Mouse (Mus musculus): Measurements from ENCODE around the gene Fbxl16. TPM values are rescaled to one million over a fixed set of nuclear protein-coding genes. Genes with fewer than 3 reads are reported as not detected.

Fbxl16 gene
- polyA plus RNA-seq, 1 experiment = 3.6 TPM

DNA sequence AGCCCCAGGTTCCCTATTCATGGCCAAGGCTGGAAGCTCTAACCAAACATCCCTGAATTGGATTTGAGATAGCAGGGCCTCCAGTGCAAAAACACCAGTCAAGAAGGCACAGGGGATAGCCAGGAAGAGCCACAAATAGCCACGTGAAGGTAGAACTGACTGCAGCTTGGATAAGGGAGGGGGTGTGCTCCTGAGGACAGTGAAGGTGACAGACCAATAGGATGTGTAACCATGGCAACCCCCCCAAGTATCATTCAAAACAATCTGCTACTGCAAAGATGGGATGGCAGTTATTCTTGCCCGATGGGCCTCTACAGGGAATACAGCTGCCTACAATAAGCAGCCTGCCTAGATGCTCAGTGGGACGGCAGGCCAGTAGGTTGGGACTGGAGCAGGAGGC lies 28.6 kb downstream of the Fbxl16 start:
- Histone ChIP-seq H3K36me3 (ENCODE audit: control insufficient read depth, insufficient read depth, low read length) (no peaks in the 10 kb centered on the region; the same call in 1 of the 2 replicates), H3K4me1 (ENCODE audit: control insufficient read depth, insufficient read depth, low read length) (peaks cover 33% of the 10 kb centered on the region)

DNA sequence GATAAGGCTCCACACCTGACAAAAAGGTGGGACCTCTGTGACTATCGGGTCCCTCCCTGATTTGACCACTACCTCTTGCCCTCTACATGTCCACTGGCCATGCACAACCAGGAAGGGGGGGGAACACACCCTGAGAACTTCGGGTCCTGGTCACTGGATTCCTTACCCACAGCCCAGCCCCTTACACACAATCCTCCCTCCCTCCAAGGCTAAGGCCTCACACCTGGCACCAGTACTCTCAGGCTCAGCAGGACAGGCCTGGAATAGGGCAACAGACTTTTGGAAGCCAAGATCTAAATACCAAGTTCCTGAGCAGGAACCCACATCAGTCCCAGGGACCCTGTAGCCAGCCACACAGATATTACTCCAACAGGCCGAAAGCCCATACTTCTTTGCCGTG lies 30.0 kb downstream of the Fbxl16 start:
- peak overlapping the region; percentile 17; the same call in 1 of the 2 replicates for H3K27ac ChIP-seq (ENCODE audit: insufficient read depth, low read depth, low read length)
- DNase-seq = peak; percentile 6
- peaks cover 39% of the 10 kb centered on the region for H3K4me1 ChIP-seq (ENCODE audit: control insufficient read depth, insufficient read depth, low read length)

More for the DNA sequence above, 28.6 kb downstream of the Fbxl16 start:
- WGBS = 50% methylated on average over 3 of the region's 3 CpGs
- TF ChIP-seq POLR2A (IDR thresholded peaks at IDR 0.05; ENCODE audit: low read depth, low read length) (no peak), CTCF (conservative IDR thresholded peaks at IDR 0.05; ENCODE audit: insufficient read depth, insufficient read length, low read depth, low read length) (no peak)
- Histone ChIP-seq H3K27me3 (replicated peaks; ENCODE audit: control insufficient read depth, insufficient read depth, low read length) (no peaks in the 10 kb centered on the region), H3K27ac (ENCODE audit: insufficient read depth, low read depth, low read length) (no peak overlapping the region), H3K4me3 (ENCODE audit: insufficient read depth, low read depth, low read length) (no peak overlapping the region)
- no peak for DNase-seq

DNA sequence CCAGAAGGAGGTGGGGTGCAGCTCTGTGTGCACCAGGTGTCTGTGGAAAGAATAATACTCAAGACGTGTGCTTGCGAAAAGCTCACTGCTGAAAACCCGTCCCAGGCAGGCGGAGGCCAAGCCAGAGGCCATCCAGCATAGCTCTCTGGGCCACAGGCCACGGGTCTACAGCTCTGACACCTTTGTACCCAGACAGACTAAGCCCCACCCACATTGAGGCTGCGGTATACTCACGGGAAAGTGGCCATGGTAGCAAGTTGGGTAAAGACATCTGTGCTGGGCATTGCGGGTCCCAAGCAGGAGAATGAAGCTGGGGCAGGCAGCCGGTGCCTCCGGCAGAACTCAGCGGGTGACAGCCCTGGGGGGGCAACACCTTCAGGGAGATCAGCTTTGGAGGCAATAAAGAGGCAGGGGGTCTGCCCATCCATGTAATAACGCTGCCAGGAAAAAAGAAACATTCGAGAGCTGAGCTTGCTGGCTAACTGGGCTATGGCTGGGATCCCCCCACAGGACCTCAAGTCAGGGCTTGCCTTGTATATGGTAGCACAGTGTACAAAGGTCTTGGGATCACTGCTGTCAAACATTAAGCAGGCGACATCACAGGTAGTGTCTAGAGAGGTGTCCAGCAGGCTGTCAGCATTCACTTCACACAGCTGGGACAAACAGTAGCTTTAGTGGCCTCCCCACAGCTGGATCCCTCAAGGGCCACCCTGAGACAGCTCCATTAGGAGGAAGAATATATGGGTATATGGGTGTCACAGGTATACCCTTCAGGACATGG lies 30.8 kb downstream of the Fbxl16 start:
- Histone ChIP-seq H3K27me3 (replicated peaks; ENCODE audit: control insufficient read depth, insufficient read depth, low read length) (no peaks in the 10 kb centered on the region), H3K36me3 (ENCODE audit: control insufficient read depth, insufficient read depth, low read length) (no peaks in the 10 kb centered on the region; the same call in 1 of the 2 replicates), H3K27ac (ENCODE audit: insufficient read depth, low read depth, low read length) (peak overlapping the region; percentile 54; the same call in 1 of the 2 replicates), H3K4me1 (ENCODE audit: control insufficient read depth, insufficient read depth, low read length) (peaks cover 37% of the 10 kb centered on the region), H3K4me3 (ENCODE audit: insufficient read depth, low read depth, low read length) (no peak overlapping the region)
- peak; percentile 81 for DNase-seq
- 58% methylated on average over 14 of the region's 14 CpGs for WGBS
- TF ChIP-seq POLR2A (IDR thresholded peaks at IDR 0.05; ENCODE audit: low read depth, low read length) = no peak
- TF ChIP-seq CTCF (conservative IDR thresholded peaks at IDR 0.05; ENCODE audit: insufficient read depth, insufficient read length, low read depth, low read length) = no peak

More for the DNA sequence above, 30.0 kb downstream of the Fbxl16 start:
- H3K36me3 ChIP-seq (ENCODE audit: control insufficient read depth, insufficient read depth, low read length) = no peaks in the 10 kb centered on the region; the same call in 1 of the 2 replicates
- H3K27me3 ChIP-seq (replicated peaks; ENCODE audit: control insufficient read depth, insufficient read depth, low read length) = no peaks in the 10 kb centered on the region
- TF ChIP-seq CTCF (conservative IDR thresholded peaks at IDR 0.05; ENCODE audit: insufficient read depth, insufficient read length, low read depth, low read length) (no peak), POLR2A (IDR thresholded peaks at IDR 0.05; ENCODE audit: low read depth, low read length) (no peak)
- H3K4me3 ChIP-seq (ENCODE audit: insufficient read depth, low read depth, low read length) = no peak overlapping the region
- WGBS = 64% methylated on average over 4 of the region's 4 CpGs

DNA sequence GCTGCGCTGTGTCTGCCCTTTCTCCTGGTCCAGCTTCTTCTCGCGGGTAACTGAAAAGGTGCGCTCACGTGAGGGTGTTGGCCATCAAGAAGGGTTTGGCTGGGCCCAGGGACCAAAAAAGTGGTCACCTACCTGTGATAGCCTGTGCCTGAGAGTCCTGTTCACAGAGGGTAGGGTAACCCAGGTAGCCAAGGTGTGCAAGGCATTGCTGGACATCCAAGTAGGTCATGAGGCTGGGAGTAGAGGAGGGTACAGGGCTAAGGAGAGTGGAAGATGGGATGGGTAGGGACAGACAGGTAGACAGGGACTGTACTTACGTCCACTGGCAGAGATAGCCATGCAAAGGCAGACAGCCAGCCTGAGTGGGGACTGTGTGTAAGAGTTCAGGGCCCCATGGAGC lies 31.6 kb downstream of the Fbxl16 start:
- no peak overlapping the region for H3K27ac ChIP-seq (ENCODE audit: insufficient read depth, low read depth, low read length)

DNA sequence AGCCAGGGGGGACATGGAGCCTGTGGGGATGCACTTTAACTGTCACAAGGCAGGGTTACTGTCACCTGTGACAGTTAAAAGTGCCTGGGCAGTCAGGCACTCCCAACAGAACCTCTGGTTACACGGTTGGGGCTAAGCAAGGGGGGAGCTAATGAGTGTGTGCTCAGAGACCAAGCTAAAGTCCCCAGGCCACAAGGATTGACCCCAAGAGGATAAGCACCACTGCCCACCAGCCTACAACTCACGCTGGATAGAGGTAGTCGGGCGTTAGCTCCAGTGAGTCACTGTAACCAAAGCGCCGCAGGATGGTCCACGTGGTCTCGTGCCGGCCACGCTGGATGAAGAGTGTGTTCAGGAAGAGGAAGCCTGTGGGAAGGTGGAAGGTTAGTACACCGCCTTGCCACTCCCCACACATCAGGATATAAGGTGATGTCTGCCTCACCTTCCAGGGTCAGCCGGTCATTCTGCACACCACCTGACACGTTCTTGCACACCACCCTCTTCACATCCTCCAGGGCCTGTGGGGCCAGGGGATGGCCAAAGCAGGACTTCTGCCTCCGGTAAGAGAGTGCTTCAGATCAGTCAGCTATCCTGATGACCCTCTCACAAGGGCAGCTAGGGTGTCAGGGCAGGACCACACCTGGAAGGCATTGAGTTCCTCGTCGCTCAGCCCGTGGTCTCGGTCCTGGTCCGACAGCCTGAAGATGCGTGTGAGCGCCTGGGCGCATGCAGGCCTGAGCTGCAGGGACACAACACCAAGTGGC lies 32.4 kb downstream of the Fbxl16 start, which contains the start of gene Gm20683:
Gene Gm20683 (minus strand): TSS at position 647 of the 764 bp plus-strand sequence.
- no peaks in the 10 kb centered on the region for H3K27me3 ChIP-seq (replicated peaks; ENCODE audit: control insufficient read depth, insufficient read depth, low read length)
- TF ChIP-seq CTCF (conservative IDR thresholded peaks at IDR 0.05; ENCODE audit: insufficient read depth, insufficient read length, low read depth, low read length) = no peak
- no peak for TF ChIP-seq POLR2A (IDR thresholded peaks at IDR 0.05; ENCODE audit: low read depth, low read length)
- H3K4me1 ChIP-seq (ENCODE audit: control insufficient read depth, insufficient read depth, low read length) = peaks cover 25% of the 10 kb centered on the region
- no peaks in the 10 kb centered on the region; the same call in 1 of the 2 replicates for H3K36me3 ChIP-seq (ENCODE audit: control insufficient read depth, insufficient read depth, low read length)
- WGBS = 88% methylated on average over 22 of the region's 22 CpGs
- DNase-seq = no peak
- H3K27ac ChIP-seq (ENCODE audit: insufficient read depth, low read depth, low read length) = no peak within 1 kb of the TSS
- H3K4me3 ChIP-seq (ENCODE audit: insufficient read depth, low read depth, low read length) = no peak within 1 kb of the TSS

More for the DNA sequence above, 31.6 kb downstream of the Fbxl16 start:
- H3K36me3 ChIP-seq (ENCODE audit: control insufficient read depth, insufficient read depth, low read length) = no peaks in the 10 kb centered on the region; the same call in 1 of the 2 replicates
- peaks cover 33% of the 10 kb centered on the region for H3K4me1 ChIP-seq (ENCODE audit: control insufficient read depth, insufficient read depth, low read length)
- DNase-seq = no peak
- no peak overlapping the region for H3K4me3 ChIP-seq (ENCODE audit: insufficient read depth, low read depth, low read length)
- TF ChIP-seq POLR2A (IDR thresholded peaks at IDR 0.05; ENCODE audit: low read depth, low read length) (no peak), CTCF (conservative IDR thresholded peaks at IDR 0.05; ENCODE audit: insufficient read depth, insufficient read length, low read depth, low read length) (no peak)
- 87% methylated on average over 6 of the region's 6 CpGs for WGBS
- H3K27me3 ChIP-seq (replicated peaks; ENCODE audit: control insufficient read depth, insufficient read depth, low read length) = no peaks in the 10 kb centered on the region

DNA sequence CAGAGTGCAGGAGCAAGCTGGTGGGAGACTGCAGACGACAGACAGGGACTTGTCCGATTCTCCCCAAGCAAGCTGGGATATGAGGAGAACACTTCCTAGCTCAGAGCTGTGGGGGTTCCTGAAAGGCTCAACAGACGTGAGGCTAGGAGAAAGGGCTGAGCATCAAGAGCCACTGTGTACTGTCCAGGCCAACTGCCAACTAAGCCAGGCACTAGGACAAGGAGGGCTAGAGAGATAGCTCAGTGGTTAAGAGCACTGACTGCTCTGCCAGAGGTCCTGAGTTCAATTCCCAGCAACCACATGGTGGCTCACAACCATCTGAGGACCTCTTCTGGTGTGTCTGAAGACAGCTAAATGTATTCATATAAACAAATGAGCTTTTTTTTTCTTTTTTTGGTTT lies 33.6 kb downstream of the Fbxl16 start:
- no peak for TF ChIP-seq POLR2A (IDR thresholded peaks at IDR 0.05; ENCODE audit: low read depth, low read length)
- no peak for TF ChIP-seq CTCF (conservative IDR thresholded peaks at IDR 0.05; ENCODE audit: insufficient read depth, insufficient read length, low read depth, low read length)
- H3K4me3 ChIP-seq (ENCODE audit: insufficient read depth, low read depth, low read length) = no peak overlapping the region
- DNase-seq = no peak
- no peaks in the 10 kb centered on the region; the same call in 1 of the 2 replicates for H3K36me3 ChIP-seq (ENCODE audit: control insufficient read depth, insufficient read depth, low read length)
- no peaks in the 10 kb centered on the region for H3K27me3 ChIP-seq (replicated peaks; ENCODE audit: control insufficient read depth, insufficient read depth, low read length)
- no peak overlapping the region for H3K27ac ChIP-seq (ENCODE audit: insufficient read depth, low read depth, low read length)
- peaks cover 20% of the 10 kb centered on the region for H3K4me1 ChIP-seq (ENCODE audit: control insufficient read depth, insufficient read depth, low read length)
- WGBS = 79% methylated on average over 3 of the region's 3 CpGs

All from kidney, adult 2 months (tissue).